Mouse (Mus musculus): ENCODE data around the gene Disc1.

The Disc1 gene

GRCm38 (mm10) chr8:125226989-125227624 lies 173.1 kb downstream of the Disc1 start:
- DNase-seq = no peak

GRCm38 (mm10) chr8:125230526-125231131 lies 176.6 kb downstream of the Disc1 start:
- no peak for DNase-seq

GRCm38 (mm10) chr8:125232724-125233123 lies 178.7 kb downstream of the Disc1 start:
- no peak for DNase-seq

- no peak for DNase-seq
Observed at GRCm38 (mm10) chr8:125235898-125236835, 182.2 kb downstream of the Disc1 start.

GRCm38 (mm10) chr8:125240763-125241162 lies 186.8 kb downstream of the Disc1 start:
- DNase-seq = no peak

- no peak for DNase-seq
Observed at GRCm38 (mm10) chr8:125242382-125242781, 188.4 kb downstream of the Disc1 start.

GRCm38 (mm10) chr8:125242921-125243320 lies 188.9 kb downstream of the Disc1 start:
- no peak for DNase-seq

- DNase-seq = no peak
Observed at GRCm38 (mm10) chr8:125246737-125247292, 192.8 kb downstream of the Disc1 start.

GRCm38 (mm10) chr8:125247349-125247748 lies 193.4 kb downstream of the Disc1 start:
- DNase-seq = no peak

- no peak for DNase-seq
Observed at GRCm38 (mm10) chr8:125252946-125253345, 199.0 kb downstream of the Disc1 start.

- no peak for DNase-seq
Observed at GRCm38 (mm10) chr8:125253505-125254180, 199.6 kb downstream of the Disc1 start.

- DNase-seq = peak; percentile 94
Observed at GRCm38 (mm10) chr8:125254188-125255005, 200.4 kb downstream of the Disc1 start.

GRCm38 (mm10) chr8:125255006-125255685 lies 201.2 kb downstream of the Disc1 start:
- peak; percentile 35 for DNase-seq

- no peak for DNase-seq
Observed at GRCm38 (mm10) chr8:125257660-125258059, 203.7 kb downstream of the Disc1 start.

GRCm38 (mm10) chr8:125258806-125259500 lies 205.0 kb downstream of the Disc1 start:
- no peak for DNase-seq

- peak; percentile 24 for DNase-seq
Observed at GRCm38 (mm10) chr8:125268181-125268705, 214.2 kb downstream of the Disc1 start.

- DNase-seq = no peak
Observed at GRCm38 (mm10) chr8:125270292-125270691, 216.3 kb downstream of the Disc1 start.

- no peak for DNase-seq
Observed at GRCm38 (mm10) chr8:125271357-125271756, 217.4 kb downstream of the Disc1 start.

GRCm38 (mm10) chr8:125272089-125272866 lies 218.3 kb downstream of the Disc1 start:
- no peak for DNase-seq

All from right cerebral cortex, postnatal 4 days (tissue).